Mouse (Mus musculus): ENCODE measurements around the gene Preb. TPM values are rescaled to one million over a fixed set of nuclear protein-coding genes. Genes with fewer than 3 reads are reported as not detected.

Gene Preb
- polyA plus RNA-seq, 2 experiments = 53.8 to 95.2 TPM

- no peak overlapping the region for H3K4me3 ChIP-seq (ENCODE audit: insufficient read depth in 1 of 2, low read depth in 2 of 2, low read length in 2 of 2)
These were observed 3.8 kb upstream of the Preb start for GRCm38 (mm10) chr5:30963916-30964315.

GRCm38 (mm10) chr5:30961545-30962505, 1.7 kb upstream of the Preb start:
- 29% methylated on average over 10 of the region's 10 CpGs for WGBS (ENCODE audit: insufficient replicate concordance)

More at GRCm38 (mm10) chr5:30963916-30964315, 3.8 kb upstream of the Preb start:
- TF ChIP-seq EP300 (IDR thresholded peaks at IDR 0.05; ENCODE audit: low read depth) = no peak
- no peak for TF ChIP-seq CTCF (IDR thresholded peaks at IDR 0.05; ENCODE audit: low read depth)
- DNase-seq (ENCODE audit: low read depth in 3 of 3, low spot score in 3 of 3) (no peak), ATAC-seq (ENCODE audit: insufficient read depth) (no peak)
- Histone ChIP-seq H3K9me3 (ENCODE audit: control insufficient read depth, low read length) (no peaks in the 10 kb centered on the region), H3K4me1 (replicated peaks; ENCODE audit: control insufficient read depth in 2 of 2, insufficient read depth in 2 of 2, low read length in 1 of 2) (peaks cover under 1 to 6% of the 10 kb centered on the region in 2 experiments), H3K9ac (replicated peaks) (no peak overlapping the region), H3K27ac (no peak overlapping the region), H3K4me2 (ENCODE audit: low read depth) (no peak overlapping the region), H3K36me3 (replicated peaks; ENCODE audit: control insufficient read depth, insufficient read depth, low read depth) (no peaks in the 10 kb centered on the region), H3K27me3 (ENCODE audit: control insufficient read depth, insufficient read depth, low read length) (no peaks in the 10 kb centered on the region)
- WGBS (ENCODE audit: insufficient replicate concordance) = 70% methylated on average over 3 of the region's 3 CpGs

GRCm38 (mm10) chr5:30960814-30961213, 653 bp upstream of the Preb start:
- ATAC-seq (ENCODE audit: insufficient read depth) (no peak), DNase-seq (ENCODE audit: low read depth in 3 of 3, low spot score in 3 of 3) (no peak)
- Histone ChIP-seq H3K4me2 (ENCODE audit: low read depth) (peak overlapping the region; percentile 83), H3K9ac (replicated peaks) (peak overlapping the region; percentile 58; the same call in 1 of the 2 replicates), H3K36me3 (replicated peaks; ENCODE audit: control insufficient read depth, insufficient read depth, low read depth) (peaks cover 16% of the 10 kb centered on the region), H3K9me3 (ENCODE audit: control insufficient read depth, low read length) (no peaks in the 10 kb centered on the region), H3K4me3 (ENCODE audit: insufficient read depth in 1 of 2, low read depth in 2 of 2, low read length in 2 of 2) (peak overlapping the region in 1 of 2 experiments; percentile 78; a peak in 2 of 4 replicates), H3K27ac (no peak overlapping the region), H3K4me1 (replicated peaks; ENCODE audit: control insufficient read depth in 2 of 2, insufficient read depth in 2 of 2, low read length in 1 of 2) (peaks cover 6 to 16% of the 10 kb centered on the region in 2 experiments), H3K27me3 (ENCODE audit: control insufficient read depth, insufficient read depth, low read length) (no peaks in the 10 kb centered on the region)
- WGBS (ENCODE audit: insufficient replicate concordance) = 72% methylated on average over 2 of the region's 2 CpGs
- no peak for TF ChIP-seq EP300 (IDR thresholded peaks at IDR 0.05; ENCODE audit: low read depth)
- no peak for TF ChIP-seq CTCF (IDR thresholded peaks at IDR 0.05; ENCODE audit: low read depth)

More at GRCm38 (mm10) chr5:30961545-30962505, 1.7 kb upstream of the Preb start:
- Histone ChIP-seq H3K4me2 (ENCODE audit: low read depth) (no peak overlapping the region), H3K27me3 (ENCODE audit: control insufficient read depth, insufficient read depth, low read length) (no peaks in the 10 kb centered on the region), H3K36me3 (replicated peaks; ENCODE audit: control insufficient read depth, insufficient read depth, low read depth) (peaks cover 16% of the 10 kb centered on the region), H3K9ac (replicated peaks) (no peak overlapping the region), H3K27ac (no peak overlapping the region), H3K9me3 (ENCODE audit: control insufficient read depth, low read length) (no peaks in the 10 kb centered on the region), H3K4me1 (replicated peaks; ENCODE audit: control insufficient read depth in 2 of 2, insufficient read depth in 2 of 2, low read length in 1 of 2) (peaks cover 6 to 16% of the 10 kb centered on the region in 2 experiments), H3K4me3 (ENCODE audit: insufficient read depth in 1 of 2, low read depth in 2 of 2, low read length in 2 of 2) (no peak overlapping the region)
- no peak for DNase-seq (ENCODE audit: low read depth in 3 of 3, low spot score in 3 of 3)
- TF ChIP-seq CTCF (IDR thresholded peaks at IDR 0.05; ENCODE audit: low read depth) = no peak
- no peak for TF ChIP-seq EP300 (IDR thresholded peaks at IDR 0.05; ENCODE audit: low read depth)
- ATAC-seq (ENCODE audit: insufficient read depth) = no peak

- peak overlapping the region; percentile 83 for H3K4me2 ChIP-seq (ENCODE audit: low read depth)
- 26% methylated on average over 19 of the region's 19 CpGs for whole genome bisulfite sequencing (ENCODE audit: insufficient replicate concordance)
- H3K27ac ChIP-seq = peak overlapping the region; percentile 1; the same call in 1 of the 2 replicates
- ATAC-seq (ENCODE audit: insufficient read depth) = peak; percentile 7; the same call in 1 of the 2 replicates
- H3K27me3 ChIP-seq (ENCODE audit: control insufficient read depth, insufficient read depth, low read length) = no peaks in the 10 kb centered on the region
- H3K9me3 ChIP-seq (ENCODE audit: control insufficient read depth, low read length) = no peaks in the 10 kb centered on the region
- TF ChIP-seq CTCF (IDR thresholded peaks at IDR 0.05; ENCODE audit: low read depth) (no peak), EP300 (IDR thresholded peaks at IDR 0.05; ENCODE audit: low read depth) (no peak)
- no peak for DNase-seq (ENCODE audit: low read depth in 3 of 3, low spot score in 3 of 3)
- peaks cover 6 to 16% of the 10 kb centered on the region in 2 experiments for H3K4me1 ChIP-seq (replicated peaks; ENCODE audit: control insufficient read depth in 2 of 2, insufficient read depth in 2 of 2, low read length in 1 of 2)
- peaks cover 23% of the 10 kb centered on the region for H3K36me3 ChIP-seq (replicated peaks; ENCODE audit: control insufficient read depth, insufficient read depth, low read depth)
- peak overlapping the region; percentile 89 for H3K9ac ChIP-seq (replicated peaks)
- peak overlapping the region; percentile 78 to 84 for H3K4me3 ChIP-seq (ENCODE audit: insufficient read depth in 1 of 2, low read depth in 2 of 2, low read length in 2 of 2)
These were observed 835 bp downstream of the Preb start for GRCm38 (mm10) chr5:30959198-30959854.
